Mouse (Mus musculus) stomach, embryonic 16.5 days (tissue): ENCODE data around the gene Ntn1. TPM values are rescaled to one million over a fixed set of nuclear protein-coding genes. Genes with fewer than 3 reads are reported as not detected.

Experiments used
- ATAC-seq: fragments of 200-750 bp; cut with Nextera tagmentation; 2 replicates; pipeline ENCODE4 v1.8.0; 2017; ENCODE audit warnings: moderate number of reproducible peaks, moderate TSS enrichment; ENCODE audit not compliant: insufficient read depth, low FRiP score
- H3K27ac ChIP-seq: fragments of 300-500 bp; sonication (generic); 2 replicates; pipeline ENCODE4 v1.5.1; 2014; ENCODE audit warnings: low read length
- H3K27me3 ChIP-seq: fragments of 300-500 bp; sonication (generic); 2 replicates; pipeline ENCODE4 v1.6.1; 2014; ENCODE audit warnings: low read length, control low read depth, mixed read lengths; ENCODE audit not compliant: control insufficient read depth, insufficient read depth
- H3K36me3 ChIP-seq: fragments of 300-500 bp; sonication (generic); 2 replicates; pipeline ENCODE4 v1.6.1; 2014; ENCODE audit warnings: low read length; ENCODE audit not compliant: control insufficient read depth, insufficient read depth
- H3K4me1 ChIP-seq: fragments of 300-500 bp; sonication (generic); 2 replicates; pipeline ENCODE4 v1.6.1; 2014; ENCODE audit warnings: low read length, control low read depth, mixed read lengths; ENCODE audit not compliant: control insufficient read depth, insufficient read depth
- H3K4me2 ChIP-seq: fragments of 300-500 bp; sonication (generic); 2 replicates; pipeline ENCODE4 v1.6.1; 2014; ENCODE audit warnings: low read depth, low read length, mixed read lengths
- H3K4me3 ChIP-seq: fragments of 300-500 bp; sonication (generic); replicated peaks from 2 replicates; pipeline ENCODE4 v1.5.1; 2014; ENCODE audit warnings: mild to moderate bottlenecking, low read length
- H3K9ac ChIP-seq: fragments of 300-500 bp; sonication (generic); 2 replicates; pipeline ENCODE4 v1.6.1; 2014; ENCODE audit warnings: low read length
- H3K9me3 ChIP-seq: fragments of 300-500 bp; sonication (generic); replicated peaks from 2 replicates; pipeline ENCODE4 v1.6.1; 2016; ENCODE audit warnings: low read length, control low read depth; ENCODE audit not compliant: control insufficient read depth
- WGBS: fragments of 180-500 bp; shearing (Covaris S2); extraction: QIAGEN DNeasy Blood & Tissue Kit; methylation state at CpG from one replicate; pipeline ENCODE4 v1.1.7; 2014; 5-methylcytosine and 5-hydroxymethylcytosine counted together
- polyA plus RNA-seq: library from polyadenylated mRNA; unstranded; fragments of >200 nt; fragmentation: Nextera tagmentation; extraction: Ambion mirVana; gene quantifications from 2 replicates; pipeline ENCODE4 v1.2.1, GENCODE M21; 2015

Ntn1 gene
- polyA plus RNA-seq, 1 experiment from 2014 or later = 13.5 TPM

DNA sequence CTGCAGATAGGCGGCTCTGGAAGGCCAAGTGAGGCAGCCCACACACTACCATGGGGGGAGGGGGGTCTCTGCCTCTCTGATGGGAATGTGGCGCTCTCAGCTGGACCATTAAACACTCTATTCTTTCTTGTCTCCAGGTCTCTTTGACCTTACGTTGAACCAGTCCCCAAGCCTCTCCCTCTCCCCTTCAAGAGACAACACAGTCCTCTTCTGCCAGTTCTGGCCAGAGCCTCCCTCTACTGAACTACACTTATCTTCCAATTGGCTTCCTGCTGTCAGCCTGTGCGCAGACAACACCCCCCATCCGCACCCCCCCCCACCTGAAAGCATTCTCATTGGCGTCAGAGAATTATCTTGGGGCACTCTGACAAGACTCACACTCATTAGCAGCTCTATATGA lies 48.4 kb downstream of the Ntn1 start:
- WGBS = 58% methylated on average over 6 of the region's 6 CpGs
- Histone ChIP-seq H3K4me2 (no peak overlapping the region), H3K4me3 (no peak overlapping the region), H3K27ac (no peak overlapping the region), H3K9ac (no peak overlapping the region), H3K4me1 (no peaks in the 10 kb centered on the region), H3K9me3 (no peaks in the 10 kb centered on the region), H3K36me3 (no peaks in the 10 kb centered on the region), H3K27me3 (no peaks in the 10 kb centered on the region)
- no peak for ATAC-seq

DNA sequence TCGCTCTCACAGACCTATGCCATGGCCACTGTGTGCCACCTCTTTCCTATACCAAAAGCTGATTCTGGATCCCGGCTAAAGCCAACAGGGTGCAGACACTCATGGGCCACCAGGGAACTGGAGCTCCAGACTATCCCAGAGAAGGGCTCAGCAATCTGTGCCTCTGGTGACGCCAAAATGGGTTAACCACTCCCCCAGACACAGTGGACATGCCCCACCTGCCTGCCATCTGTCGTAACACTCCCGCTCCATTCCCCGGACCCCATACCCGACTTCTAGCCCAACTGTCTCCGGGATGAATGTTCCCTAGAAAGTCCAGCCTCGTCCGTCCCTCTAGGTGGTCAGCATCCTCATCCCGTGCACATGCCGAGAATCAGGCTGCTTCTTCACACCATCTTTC lies 51.8 kb downstream of the Ntn1 start:
- no peak for ATAC-seq
- Histone ChIP-seq H3K27ac (no peak overlapping the region), H3K4me1 (peaks cover 7% of the 10 kb centered on the region; the same call in 1 of the 2 replicates), H3K9ac (no peak overlapping the region), H3K27me3 (no peaks in the 10 kb centered on the region), H3K36me3 (no peaks in the 10 kb centered on the region), H3K4me2 (no peak overlapping the region), H3K9me3 (no peaks in the 10 kb centered on the region), H3K4me3 (no peak overlapping the region)
- 85% methylated on average over 12 of the region's 12 CpGs for WGBS

DNA sequence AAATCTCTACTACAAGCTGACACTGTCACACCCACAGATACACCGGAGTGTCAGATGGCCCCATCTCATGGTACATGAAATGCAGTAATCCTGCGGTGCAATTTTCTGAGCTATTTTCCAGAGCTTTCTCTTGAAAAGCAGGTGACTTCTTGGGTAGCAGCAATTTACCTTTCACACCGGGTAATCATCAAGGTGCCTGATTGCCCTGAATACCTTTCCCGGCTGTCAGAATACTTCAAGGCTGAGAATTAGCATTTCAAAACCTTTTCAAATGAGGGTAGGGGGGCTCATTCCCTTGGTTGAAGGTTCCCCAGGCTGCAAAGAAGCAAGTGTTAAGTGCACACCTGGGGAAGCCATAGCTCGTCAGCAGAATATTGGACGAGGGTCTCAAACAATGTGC lies 52.5 kb downstream of the Ntn1 start:
- no peak for ATAC-seq
- Histone ChIP-seq H3K4me3 (no peak overlapping the region), H3K9ac (no peak overlapping the region), H3K27me3 (no peaks in the 10 kb centered on the region), H3K36me3 (no peaks in the 10 kb centered on the region), H3K4me1 (peaks cover 9% of the 10 kb centered on the region; the same call in 1 of the 2 replicates), H3K9me3 (no peaks in the 10 kb centered on the region), H3K27ac (no peak overlapping the region), H3K4me2 (no peak overlapping the region)
- 55% methylated on average over 6 of the region's 6 CpGs for WGBS

DNA sequence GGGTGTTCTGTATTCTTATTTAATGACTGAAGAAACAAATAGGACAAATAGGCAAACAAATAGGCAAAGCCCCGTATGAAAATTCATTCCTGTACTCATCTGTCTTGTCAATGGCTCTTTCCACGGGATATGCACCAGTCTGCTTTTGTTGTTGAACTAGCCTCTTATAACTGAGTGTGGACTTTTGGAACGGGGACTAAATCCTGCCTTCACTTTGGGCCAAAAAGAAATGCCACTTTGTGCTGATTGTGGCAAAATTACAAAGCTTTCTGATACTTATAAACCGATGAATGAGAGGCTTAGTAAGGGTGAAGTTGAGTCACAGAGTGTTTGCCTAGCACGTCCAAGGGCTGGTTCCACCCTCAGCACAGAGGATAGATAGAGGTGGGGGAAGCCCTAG lies 53.1 kb downstream of the Ntn1 start:
- Histone ChIP-seq H3K27ac (no peak overlapping the region), H3K36me3 (no peaks in the 10 kb centered on the region), H3K27me3 (no peaks in the 10 kb centered on the region), H3K9ac (no peak overlapping the region), H3K9me3 (no peaks in the 10 kb centered on the region), H3K4me1 (peaks cover 10% of the 10 kb centered on the region), H3K4me3 (no peak overlapping the region), H3K4me2 (no peak overlapping the region)
- ATAC-seq = no peak
- 66% methylated on average over 5 of the region's 5 CpGs for WGBS

DNA sequence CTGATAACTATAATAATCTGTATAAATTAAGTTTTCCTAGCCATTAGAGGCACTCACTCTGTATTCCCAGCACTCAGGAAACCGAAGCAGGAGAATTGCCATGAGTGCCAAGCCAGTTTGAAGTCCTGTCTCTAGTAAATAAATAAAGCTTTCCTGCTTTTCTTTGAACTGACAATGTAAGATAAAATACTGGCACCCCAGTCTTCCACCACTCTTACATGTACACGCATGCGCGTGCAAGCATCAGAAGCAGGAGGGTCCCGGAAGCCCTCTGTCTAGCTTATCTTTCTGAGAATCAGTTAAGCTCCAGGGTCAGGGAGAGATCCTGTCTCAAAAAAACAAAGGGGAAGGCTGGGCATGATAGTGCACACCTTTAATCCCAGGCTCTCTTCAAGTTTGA lies 54.5 kb downstream of the Ntn1 start:
- 88% methylated on average over 5 of the region's 5 CpGs for WGBS
- no peak for ATAC-seq
- H3K4me3 ChIP-seq = no peak overlapping the region
- no peak overlapping the region for H3K9ac ChIP-seq
- H3K4me1 ChIP-seq = peaks cover 24% of the 10 kb centered on the region
- no peaks in the 10 kb centered on the region for H3K9me3 ChIP-seq
- no peak overlapping the region for H3K4me2 ChIP-seq
- H3K27me3 ChIP-seq = no peaks in the 10 kb centered on the region
- H3K36me3 ChIP-seq = no peaks in the 10 kb centered on the region
- H3K27ac ChIP-seq = no peak overlapping the region

DNA sequence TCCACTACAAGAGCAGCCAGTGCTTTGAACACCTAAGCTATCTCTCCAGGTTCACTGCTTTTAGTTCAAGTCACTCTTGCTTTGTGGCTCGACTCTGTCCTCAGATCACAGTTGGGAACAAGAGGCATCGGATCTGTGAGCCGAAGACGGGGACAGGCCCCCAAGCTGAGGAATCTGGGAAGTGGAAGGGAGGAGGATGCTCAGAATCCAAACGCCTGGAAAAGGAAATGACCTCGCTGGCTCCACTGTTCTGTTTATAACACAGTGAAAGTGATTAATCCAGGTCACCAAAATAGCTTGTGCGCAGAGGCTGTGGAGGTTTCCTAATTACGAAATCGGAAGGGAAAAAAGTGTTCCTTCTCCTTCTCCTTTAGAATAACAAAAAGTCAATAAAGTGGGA lies 56.4 kb downstream of the Ntn1 start:
- Histone ChIP-seq H3K36me3 (no peaks in the 10 kb centered on the region), H3K27ac (peak overlapping the region; percentile 23; the same call in 1 of the 2 replicates), H3K4me1 (peaks cover 26% of the 10 kb centered on the region), H3K4me3 (no peak overlapping the region), H3K4me2 (no peak overlapping the region), H3K27me3 (no peaks in the 10 kb centered on the region), H3K9ac (no peak overlapping the region), H3K9me3 (no peaks in the 10 kb centered on the region)
- no peak for ATAC-seq
- WGBS = 32% methylated on average over 9 of the region's 9 CpGs

DNA sequence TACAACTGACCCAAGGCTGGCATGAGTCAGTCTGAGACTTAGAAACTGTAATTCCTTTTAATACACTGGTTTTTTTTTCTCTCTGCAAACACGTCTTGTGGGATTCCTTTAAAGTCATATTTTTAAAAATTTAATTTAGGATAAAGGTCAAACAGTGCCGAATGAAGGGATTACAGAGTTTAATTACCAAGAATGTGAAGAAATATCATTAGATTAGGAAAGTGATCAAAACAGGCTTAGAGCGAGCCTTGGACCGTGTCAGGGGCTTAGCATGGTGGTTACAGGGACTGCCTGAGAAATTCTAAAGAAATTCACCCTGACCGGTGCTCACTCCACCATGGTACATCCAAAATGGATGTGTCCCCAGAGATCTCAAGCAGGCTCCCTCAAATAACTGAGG lies 57.9 kb downstream of the Ntn1 start:
- no peak overlapping the region for H3K4me3 ChIP-seq
- H3K27me3 ChIP-seq = no peaks in the 10 kb centered on the region
- peaks cover 26% of the 10 kb centered on the region for H3K4me1 ChIP-seq
- H3K27ac ChIP-seq = no peak overlapping the region
- no peak overlapping the region for H3K4me2 ChIP-seq
- H3K36me3 ChIP-seq = no peaks in the 10 kb centered on the region
- no peaks in the 10 kb centered on the region for H3K9me3 ChIP-seq
- no peak overlapping the region for H3K9ac ChIP-seq
- ATAC-seq = no peak
- WGBS = 75% methylated on average over 5 of the region's 5 CpGs

DNA sequence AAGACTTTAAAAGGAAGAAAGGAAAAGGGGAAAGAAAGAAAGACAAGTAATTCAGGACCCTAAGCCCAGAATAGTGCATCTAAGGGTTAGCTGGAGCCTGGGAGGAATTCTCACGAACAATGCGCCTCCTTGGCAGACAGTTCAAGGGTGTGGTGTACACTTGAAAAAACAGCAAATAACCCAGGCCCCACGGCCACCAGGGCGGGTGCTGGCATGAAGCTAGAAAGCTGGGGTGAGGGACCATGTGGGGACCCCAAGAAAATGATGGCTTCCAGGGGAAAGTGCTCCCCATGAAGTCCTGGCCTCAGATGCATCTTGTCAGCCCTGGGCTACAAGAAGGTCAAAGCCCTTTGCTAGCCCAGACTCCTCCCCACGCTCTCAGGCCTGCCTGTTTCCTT lies 58.6 kb downstream of the Ntn1 start:
- Histone ChIP-seq H3K36me3 (no peaks in the 10 kb centered on the region), H3K27ac (peak overlapping the region; percentile 71), H3K9ac (peak overlapping the region; percentile 22; the same call in 1 of the 2 replicates), H3K4me2 (no peak overlapping the region), H3K9me3 (no peaks in the 10 kb centered on the region), H3K27me3 (no peaks in the 10 kb centered on the region), H3K4me3 (no peak overlapping the region), H3K4me1 (peaks cover 26% of the 10 kb centered on the region)
- no peak for ATAC-seq
- WGBS = 45% methylated on average over 5 of the region's 5 CpGs

DNA sequence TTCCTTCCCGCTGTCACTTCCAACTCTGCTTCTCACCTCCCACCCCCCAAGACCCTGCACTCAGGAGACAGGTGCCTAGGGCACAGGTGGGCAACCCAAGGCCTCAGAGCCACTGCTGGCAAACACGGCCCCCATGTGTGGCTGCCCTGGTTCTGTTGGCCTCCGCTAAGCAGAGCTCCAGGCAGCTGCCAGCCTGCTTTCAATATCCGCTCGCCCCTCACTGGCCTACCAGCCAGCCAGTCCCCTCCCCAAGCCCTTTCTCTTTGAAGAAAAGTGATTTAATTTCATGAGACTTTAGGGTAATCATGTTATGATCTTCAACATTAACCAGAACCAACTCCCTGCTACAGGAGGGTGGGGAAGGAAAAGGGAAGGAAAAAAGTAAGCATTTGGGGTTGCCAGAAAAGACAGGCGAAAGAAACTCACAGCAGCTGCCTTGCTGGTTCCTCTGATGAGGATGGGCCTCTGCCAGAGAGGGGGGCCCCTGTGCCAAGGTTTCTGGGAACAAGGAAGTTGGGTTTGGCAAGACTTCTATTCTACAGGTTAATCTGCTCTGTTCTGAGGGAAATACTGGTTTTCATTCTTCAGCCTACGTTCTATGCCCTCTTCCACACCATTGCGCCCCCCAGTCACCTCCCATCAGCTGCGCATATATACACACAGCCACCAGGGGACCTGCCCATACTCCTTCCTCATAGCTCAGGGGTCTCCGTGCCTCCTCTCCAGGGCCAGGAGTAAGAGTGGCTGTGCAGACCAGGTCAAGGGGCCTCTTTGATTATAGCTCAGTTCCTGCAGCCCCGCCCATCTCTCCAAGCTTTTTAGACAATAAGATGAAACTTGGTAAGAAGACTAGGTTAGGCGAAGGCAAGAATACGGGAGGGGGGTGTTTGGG lies 59.3 kb downstream of the Ntn1 start:
- Histone ChIP-seq H3K27me3 (no peaks in the 10 kb centered on the region), H3K4me1 (peaks cover 26% of the 10 kb centered on the region), H3K27ac (peak overlapping the region; percentile 71), H3K36me3 (no peaks in the 10 kb centered on the region), H3K4me2 (peak overlapping the region; percentile 4; the same call in 1 of the 2 replicates), H3K9me3 (no peaks in the 10 kb centered on the region), H3K9ac (peak overlapping the region; percentile 32; the same call in 1 of the 2 replicates), H3K4me3 (no peak overlapping the region)
- ATAC-seq = peak; percentile 46
- WGBS = 63% methylated on average over 13 of the region's 13 CpGs
